Mouse (Mus musculus) telencephalon, adult 2 months (tissue): ENCODE results near the gene Eri2.
"Not testable (repeated sequence)": the region's sequence is repeated elsewhere in the genome, so short reads cannot be mapped to it uniquely, and the experiment has no call there.

Source experiments
- DNase-seq: peaks from one replicate; pipeline ENCODE4 v3.0.0-alpha.2; 2011; ENCODE audit warnings: low read depth, low spot score

Gene Eri2

GRCm38 (mm10) chr7:119739798-119740468, 53.9 kb downstream of the Eri2 start:
- DNase-seq, result not testable (repeated sequence)

- DNase-seq, result no peak
Measured at GRCm38 (mm10) chr7:119738877-119739276, 55.0 kb downstream of the Eri2 start.

GRCm38 (mm10) chr7:119731262-119731661, 62.6 kb downstream of the Eri2 start:
- not testable (repeated sequence) for DNase-seq

GRCm38 (mm10) chr7:119727621-119728020, 66.2 kb downstream of the Eri2 start:
- no peak for DNase-seq

GRCm38 (mm10) chr7:119720947-119721310, 72.9 kb downstream of the Eri2 start:
- no peak for DNase-seq

GRCm38 (mm10) chr7:119720253-119720946, 73.5 kb downstream of the Eri2 start, which contains the start of gene Thumpd1:
Gene Thumpd1, minus strand, starts transcription at chr7:119720798.
- peak; percentile 94 for DNase-seq
